Mouse (Mus musculus) forebrain, postnatal 0 days (tissue): ENCODE results near the gene Ninj1. TPM values are rescaled to one million over a fixed set of nuclear protein-coding genes. Genes with fewer than 3 reads are reported as not detected.
A peak's percentile ranks its signal among the peaks of the same experiment; 100 is the strongest.

Experiments used
- ATAC-seq: fragments of 200-750 bp; cut with Nextera tagmentation; 2 replicates; pipeline ENCODE4 v1.8.0; 2017; ENCODE audit warnings: mild to moderate bottlenecking, moderate library complexity
- DNase-seq: peaks from one replicate; pipeline ENCODE4 v3.0.0-alpha.2; 2015
- H3K27ac ChIP-seq: fragments of 300-500 bp; sonication (generic); 2 replicates; pipeline ENCODE4 v1.5.1; 2014; ENCODE audit warnings: low read depth, mild to moderate bottlenecking, antibody characterized with exemption, low read length, moderate library complexity, mixed read lengths
- H3K27me3 ChIP-seq: fragments of 300-500 bp; sonication (generic); 2 replicates; pipeline ENCODE4 v1.6.1; 2014; ENCODE audit warnings: mild to moderate bottlenecking, low read length, mixed read lengths; ENCODE audit not compliant: insufficient read depth
- H3K36me3 ChIP-seq: fragments of 300-500 bp; sonication (generic); 2 replicates; pipeline ENCODE4 v1.6.1; 2014; ENCODE audit warnings: mild to moderate bottlenecking, moderate library complexity; ENCODE audit not compliant: insufficient read depth
- H3K4me1 ChIP-seq: fragments of 300-500 bp; sonication (generic); 2 replicates; pipeline ENCODE4 v1.6.1; 2014; ENCODE audit warnings: antibody characterized with exemption; ENCODE audit not compliant: insufficient read depth
- H3K4me2 ChIP-seq: fragments of 300-500 bp; sonication (generic); 2 replicates; pipeline ENCODE4 v1.6.1; 2014; ENCODE audit warnings: low read depth, mild to moderate bottlenecking, moderate library complexity
- H3K4me3 ChIP-seq: fragments of 300-500 bp; sonication (generic); 2 replicates; pipeline ENCODE4 v1.5.1; 2014; ENCODE audit warnings: low read depth, low read length, mixed read lengths
- H3K9ac ChIP-seq: fragments of 300-500 bp; sonication (generic); 2 replicates; pipeline ENCODE4 v1.6.1; 2014; ENCODE audit warnings: mild to moderate bottlenecking
- H3K9me3 ChIP-seq: fragments of 300-500 bp; sonication (generic); 2 replicates; pipeline ENCODE4 v1.6.1; 2016; ENCODE audit warnings: low read length
- CTCF ChIP-seq: sonication (generic); IDR thresholded peaks from 2 replicates; pipeline ENCODE4 v1.5.1; 2016; ENCODE audit warnings: antibody characterized with exemption, control low read depth, low read depth
- WGBS: fragments of 180-500 bp; shearing (Covaris S2); extraction: QIAGEN DNeasy Blood & Tissue Kit; methylation state at CpG from one replicate; pipeline ENCODE4 v1.1.7; 2014; 5-methylcytosine and 5-hydroxymethylcytosine counted together
- polyA plus RNA-seq: library from polyadenylated mRNA; unstranded; fragments of >200 nt; fragmentation: Nextera tagmentation; extraction: Ambion mirVana; gene quantifications from 2 replicates; pipeline ENCODE4 v1.2.1, GENCODE M21; 2015
- total RNA-seq: library from RNA; depleted of rRNA; stranded (reverse); fragments of >200 nt; gene quantifications from 2 replicates; pipeline ENCODE4 v1.2.3, GENCODE M21; 2014

Gene Ninj1
- total and polyA plus RNA-seq, 2 experiments from 2014 or later, result 16.5 to 37.0 TPM

DNA sequence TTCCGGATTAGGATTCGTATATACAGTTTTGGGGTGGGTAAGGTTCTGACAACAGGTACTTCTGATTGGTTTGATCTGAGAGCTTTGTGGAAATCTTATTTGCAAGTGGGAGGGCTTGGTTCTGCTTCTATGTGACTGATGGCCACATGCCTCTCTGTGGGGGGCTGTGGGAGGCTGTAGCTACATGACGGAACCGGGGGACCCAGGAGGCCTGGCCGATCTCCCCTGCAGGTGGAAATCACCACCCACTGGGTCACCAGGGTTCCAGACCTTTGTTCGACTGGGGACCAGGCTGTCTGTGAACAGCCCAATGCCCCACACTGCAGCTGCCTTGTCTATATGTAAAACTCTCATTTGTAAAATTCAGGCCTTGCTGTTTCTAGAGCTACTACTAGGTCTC, 37.4 kb downstream of the Ninj1 start:
- Histone ChIP-seq H3K4me3 (no peak overlapping the region), H3K27me3 (no peaks in the 10 kb centered on the region), H3K36me3 (no peaks in the 10 kb centered on the region), H3K4me1 (no peaks in the 10 kb centered on the region), H3K4me2 (no peak overlapping the region), H3K9me3 (no peaks in the 10 kb centered on the region), H3K27ac (no peak overlapping the region), H3K9ac (no peak overlapping the region)
- no peak for TF ChIP-seq CTCF
- no peak for DNase-seq
- WGBS, result 32% methylated on average over 6 of the region's 6 CpGs
- ATAC-seq, result no peak

DNA sequence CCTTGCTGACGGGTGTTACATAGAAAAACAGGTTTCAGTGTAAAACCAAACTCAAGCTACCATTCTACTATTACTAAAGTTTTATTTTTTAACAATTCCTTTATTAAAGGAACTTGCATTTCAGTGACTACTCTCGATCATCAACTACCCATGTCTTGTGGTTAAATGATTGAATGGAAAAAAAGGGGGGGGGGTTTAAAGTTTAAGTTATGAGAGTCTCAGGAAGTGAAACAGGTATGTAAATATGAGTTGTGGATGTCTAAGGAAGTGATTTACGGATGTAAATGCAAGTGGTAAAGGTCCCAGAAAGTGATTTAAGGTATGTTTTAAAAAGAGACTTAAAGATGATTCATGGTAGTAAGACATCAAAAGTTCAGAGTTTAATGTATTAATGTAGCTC, 37.9 kb downstream of the Ninj1 start:
- no peak overlapping the region for H3K4me3 ChIP-seq
- H3K9ac ChIP-seq, result no peak overlapping the region
- DNase-seq (no peak), ATAC-seq (no peak)
- 73% methylated on average over 3 of the region's 3 CpGs for WGBS
- no peak for TF ChIP-seq CTCF
- no peak overlapping the region for H3K27ac ChIP-seq
- no peaks in the 10 kb centered on the region for H3K4me1 ChIP-seq
- no peaks in the 10 kb centered on the region for H3K9me3 ChIP-seq
- H3K27me3 ChIP-seq, result no peaks in the 10 kb centered on the region
- H3K4me2 ChIP-seq, result no peak overlapping the region
- H3K36me3 ChIP-seq, result no peaks in the 10 kb centered on the region

DNA sequence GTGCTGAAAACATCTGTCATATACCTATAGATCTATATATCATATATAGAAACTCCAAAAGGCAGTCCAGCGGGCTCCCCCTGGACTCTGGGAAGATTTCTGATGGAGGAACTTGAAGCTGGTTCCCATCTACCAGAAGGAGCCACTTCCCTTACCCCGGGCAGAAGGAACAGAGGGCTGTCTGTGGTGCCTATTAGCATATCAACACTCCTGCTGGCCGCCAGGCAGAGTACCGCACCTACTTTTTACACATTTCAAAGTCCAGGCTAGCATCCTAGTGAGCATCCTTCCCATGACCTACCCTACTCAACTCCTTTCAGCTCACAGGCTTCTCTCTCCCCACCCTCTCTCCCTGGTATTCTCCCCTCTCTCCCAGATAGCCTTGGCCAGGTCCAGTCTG, 38.3 kb downstream of the Ninj1 start:
- H3K9ac ChIP-seq, result no peak overlapping the region
- DNase-seq, result no peak
- H3K4me3 ChIP-seq, result no peak overlapping the region
- ATAC-seq, result no peak
- no peaks in the 10 kb centered on the region for H3K4me1 ChIP-seq
- 44% methylated on average over 4 of the region's 4 CpGs for WGBS
- no peak overlapping the region for H3K27ac ChIP-seq
- H3K9me3 ChIP-seq, result no peaks in the 10 kb centered on the region
- TF ChIP-seq CTCF, result no peak
- H3K36me3 ChIP-seq, result no peaks in the 10 kb centered on the region
- H3K4me2 ChIP-seq, result no peak overlapping the region
- no peaks in the 10 kb centered on the region for H3K27me3 ChIP-seq

DNA sequence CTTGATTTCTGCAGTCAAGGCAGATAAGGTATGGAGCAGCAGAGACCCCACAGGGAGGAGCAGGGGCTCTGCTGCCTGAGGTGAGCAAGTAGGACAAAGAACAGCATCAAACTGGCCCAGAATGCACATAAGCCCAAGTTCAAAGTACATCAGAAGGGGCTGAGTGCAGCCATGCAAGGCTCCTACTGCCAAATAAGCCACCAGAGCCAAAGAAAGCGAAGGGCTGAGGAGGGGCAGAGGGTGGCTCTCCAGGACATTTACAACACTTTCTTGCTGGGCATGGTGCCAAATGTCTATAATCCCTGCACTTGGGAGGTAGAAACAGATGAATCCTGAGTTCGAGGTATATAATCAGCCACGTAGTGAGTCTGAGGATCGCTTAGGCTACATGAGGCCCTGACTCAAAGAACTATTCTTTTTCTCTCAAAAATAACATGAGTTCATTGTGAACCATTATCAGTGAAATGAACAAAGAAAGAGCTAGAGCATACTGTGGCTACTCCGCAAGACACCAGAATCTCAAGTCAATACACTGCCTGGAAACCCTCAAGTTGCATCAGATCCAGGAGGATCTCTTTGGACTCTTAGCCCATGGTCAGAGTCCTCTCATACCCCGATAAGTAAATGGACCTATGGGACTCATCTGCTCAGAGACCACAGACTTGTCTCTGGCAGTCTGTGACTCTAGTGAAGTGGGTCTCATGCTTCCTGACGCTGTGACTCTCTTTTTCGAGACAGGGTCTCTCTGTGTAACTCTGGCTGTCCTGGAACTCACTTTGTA, 46.7 kb downstream of the Ninj1 start:
- H3K36me3 ChIP-seq, result no peaks in the 10 kb centered on the region
- TF ChIP-seq CTCF, result no peak
- H3K9me3 ChIP-seq, result no peaks in the 10 kb centered on the region
- no peaks in the 10 kb centered on the region for H3K27me3 ChIP-seq
- no peak overlapping the region for H3K27ac ChIP-seq
- WGBS, result 82% methylated on average over 8 of the region's 8 CpGs
- DNase-seq, result no peak
- no peaks in the 10 kb centered on the region for H3K4me1 ChIP-seq
- H3K4me3 ChIP-seq, result no peak overlapping the region
- no peak overlapping the region for H3K9ac ChIP-seq
- ATAC-seq, result no peak
- H3K4me2 ChIP-seq, result no peak overlapping the region

DNA sequence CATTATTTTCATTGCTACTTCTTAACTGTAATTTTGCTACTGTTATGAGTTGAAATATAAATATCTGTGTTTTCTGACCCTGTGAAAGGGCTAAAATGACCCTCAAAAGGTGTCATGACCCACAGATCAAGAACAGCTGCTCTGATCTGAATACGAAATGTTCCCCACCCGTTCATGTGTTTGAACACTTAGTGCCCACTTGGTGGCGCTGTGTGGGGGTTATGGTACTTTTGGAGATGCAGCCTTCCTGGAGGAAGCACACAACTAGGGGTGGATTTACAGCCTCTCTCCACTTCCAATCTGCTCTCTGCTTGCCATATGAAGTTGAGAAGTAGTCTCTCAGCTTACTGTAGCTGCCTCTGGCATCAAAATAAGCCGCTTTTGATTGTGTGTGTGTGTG, 47.4 kb downstream of the Ninj1 start:
- TF ChIP-seq CTCF, result 0 out of 2 replicates have a peak, but pooled peaks have one; percentile 10
- H3K4me1 ChIP-seq, result no peaks in the 10 kb centered on the region
- H3K36me3 ChIP-seq, result no peaks in the 10 kb centered on the region
- no peak for ATAC-seq
- H3K27ac ChIP-seq, result no peak overlapping the region
- H3K4me2 ChIP-seq, result no peak overlapping the region
- DNase-seq, result no peak
- H3K9me3 ChIP-seq, result no peaks in the 10 kb centered on the region
- no peak overlapping the region for H3K9ac ChIP-seq
- no peaks in the 10 kb centered on the region for H3K27me3 ChIP-seq
- WGBS, result 98% methylated on average over 4 of the region's 4 CpGs
- no peak overlapping the region for H3K4me3 ChIP-seq

DNA sequence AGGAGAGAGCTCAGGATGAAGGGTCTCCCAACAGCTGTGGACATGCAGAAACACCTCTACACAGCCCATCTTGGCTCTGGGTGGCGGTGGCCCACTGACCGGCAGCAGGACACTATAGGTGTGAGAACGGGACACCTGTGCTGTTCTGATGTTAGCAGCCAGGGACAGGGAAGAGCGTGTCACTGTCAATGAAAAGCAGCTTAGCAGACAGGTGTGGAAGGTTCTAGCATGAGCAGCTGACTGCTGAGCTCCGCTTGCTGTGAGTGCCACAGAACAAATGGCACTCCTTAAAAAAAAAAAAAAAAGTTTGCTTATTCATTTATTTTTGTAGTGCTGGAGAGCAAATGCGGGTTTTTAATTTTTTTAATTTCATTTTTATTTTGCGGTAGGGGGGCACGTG, 50.3 kb downstream of the Ninj1 start:
- Histone ChIP-seq H3K4me2 (no peak overlapping the region), H3K4me3 (no peak overlapping the region), H3K9me3 (no peaks in the 10 kb centered on the region), H3K27me3 (no peaks in the 10 kb centered on the region), H3K4me1 (no peaks in the 10 kb centered on the region), H3K9ac (no peak overlapping the region), H3K36me3 (no peaks in the 10 kb centered on the region), H3K27ac (no peak overlapping the region)
- 92% methylated on average over 8 of the region's 8 CpGs for WGBS
- ATAC-seq (no peak), DNase-seq (no peak)
- TF ChIP-seq CTCF, result no peak

DNA sequence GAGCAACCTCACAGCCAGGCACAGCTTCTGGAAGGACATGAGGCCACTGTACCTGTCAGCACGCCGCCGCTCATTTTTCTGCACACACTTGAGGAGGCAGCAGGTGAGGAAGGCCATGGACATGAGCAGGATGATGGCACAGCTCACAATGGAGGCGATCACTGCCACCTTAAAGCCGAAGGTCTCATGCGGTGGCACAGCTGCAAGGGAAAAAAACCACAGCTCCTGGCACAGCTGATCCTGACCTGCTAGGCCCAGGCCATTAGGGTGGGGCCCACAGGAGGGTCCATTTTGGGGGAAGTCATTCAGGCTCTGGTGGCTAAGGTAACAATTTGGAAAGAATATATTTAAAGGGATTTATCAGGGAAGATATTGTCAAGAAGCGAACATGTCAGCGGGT, 51.5 kb downstream of the Ninj1 start:
- Histone ChIP-seq H3K27ac (no peak overlapping the region), H3K9ac (no peak overlapping the region), H3K4me1 (no peaks in the 10 kb centered on the region), H3K9me3 (no peaks in the 10 kb centered on the region), H3K27me3 (no peaks in the 10 kb centered on the region), H3K4me2 (no peak overlapping the region), H3K4me3 (no peak overlapping the region), H3K36me3 (no peaks in the 10 kb centered on the region)
- 93% methylated on average over 8 of the region's 8 CpGs for WGBS
- no peak for TF ChIP-seq CTCF
- ATAC-seq (no peak), DNase-seq (no peak)
